Mouse (Mus musculus) testis, postnatal 14 days (tissue): Measurements from ENCODE around the gene Gm20897.
"Not testable (repeated sequence)": the region's sequence is repeated elsewhere in the genome, so short reads cannot be mapped to it uniquely, and the experiment has no call there.

Source experiments
- DNase-seq: peaks from one replicate; pipeline ENCODE4 v3.0.0; 2021; ENCODE audit warnings: low spot score

Gene Gm20897

GRCm38 (mm10) chrY:38502138-38502537, at the start of gene Gm20897:
TSS of gene Gm20897 (minus strand) at chrY:38502238.
- not testable (repeated sequence) for DNase-seq
